Mouse (Mus musculus) limb, embryonic 15.5 days (tissue): Measurements from ENCODE around the gene Apod. TPM values are rescaled to one million over a fixed set of nuclear protein-coding genes. Genes with fewer than 3 reads are reported as not detected.
"Not testable (repeated sequence)": the region's sequence is repeated elsewhere in the genome, so short reads cannot be mapped to it uniquely, and the experiment has no call there.

Source experiments
- ATAC-seq: fragments of 200-750 bp; cut with Nextera tagmentation; 2 replicates; pipeline ENCODE4 v1.8.0; 2017; ENCODE audit warnings: low read depth, moderate TSS enrichment; ENCODE audit not compliant: insufficient number of reproducible peaks, low FRiP score, low TSS enrichment
- H3K27ac ChIP-seq: fragments of 300-500 bp; sonication (generic); 2 replicates; pipeline ENCODE4 v1.5.1; 2015; ENCODE audit warnings: moderate library complexity, mild to moderate bottlenecking, inconsistent platforms
- H3K27me3 ChIP-seq: fragments of 300-500 bp; sonication (generic); 2 replicates; pipeline ENCODE4 v1.6.1; 2015; ENCODE audit warnings: inconsistent platforms
- H3K36me3 ChIP-seq: fragments of 300-500 bp; sonication (generic); 2 replicates; pipeline ENCODE4 v1.6.1; 2015; ENCODE audit warnings: inconsistent platforms
- H3K4me1 ChIP-seq: fragments of 300-500 bp; sonication (generic); 2 replicates; pipeline ENCODE4 v1.6.1; 2015; ENCODE audit warnings: inconsistent platforms
- H3K4me2 ChIP-seq: fragments of 300-500 bp; sonication (generic); 2 replicates; pipeline ENCODE4 v1.6.1; 2015; ENCODE audit warnings: mild to moderate bottlenecking, inconsistent platforms
- H3K4me3 ChIP-seq: fragments of 300-500 bp; sonication (generic); 2 replicates; pipeline ENCODE4 v1.5.1; 2015; ENCODE audit warnings: mild to moderate bottlenecking, inconsistent platforms
- H3K9ac ChIP-seq: fragments of 300-500 bp; sonication (generic); 2 replicates; pipeline ENCODE4 v1.6.1; 2015; ENCODE audit warnings: inconsistent platforms
- H3K9me3 ChIP-seq: fragments of 300-500 bp; sonication (generic); 2 replicates; pipeline ENCODE4 v1.6.1; 2016; ENCODE audit warnings: inconsistent platforms
- WGBS: fragments of 180-500 bp; shearing (Covaris S2); methylation state at CpG from one replicate; pipeline ENCODE4 v1.1.7; 2015; 5-methylcytosine and 5-hydroxymethylcytosine counted together
- polyA plus RNA-seq: library from polyadenylated mRNA; unstranded; fragments of >200 nt; fragmentation: Nextera tagmentation; extraction: Ambion mirVana; gene quantifications from 2 replicates; pipeline ENCODE4 v1.2.1, GENCODE M21; 2015

Apod gene
- polyA plus RNA-seq, 1 experiment from 2014 or later: 97.6 TPM

DNA sequence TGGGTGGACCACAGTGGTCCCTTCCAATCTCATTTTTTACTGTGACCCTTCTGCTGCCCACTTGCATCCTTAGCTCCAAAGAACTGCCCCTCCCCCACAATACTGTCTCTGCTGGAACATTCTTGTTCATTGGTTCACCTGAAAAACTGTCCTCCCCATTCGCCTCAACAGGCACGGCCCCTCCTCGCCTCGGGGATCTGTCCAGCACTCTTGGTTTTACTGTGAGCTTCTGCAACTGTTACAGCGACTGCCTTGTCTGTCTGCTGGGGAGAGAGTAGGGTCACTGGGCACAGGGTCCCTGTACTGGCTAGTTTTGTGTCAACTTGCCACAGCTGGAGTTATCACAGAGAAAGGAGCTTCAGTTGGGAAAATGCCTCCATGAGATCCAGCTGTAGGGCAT lies 24.7 kb upstream of the Apod start:
- ATAC-seq: no peak
- 31% methylated on average over 5 of the region's 5 CpGs for WGBS
- H3K36me3 ChIP-seq: no peaks in the 10 kb centered on the region

GRCm38 (mm10) chr16:31337956-31338355 lies 23.3 kb upstream of the Apod start:
- ATAC-seq: no peak
- no peak overlapping the region for H3K4me3 ChIP-seq
- H3K9me3 ChIP-seq: no peaks in the 10 kb centered on the region
- no peak overlapping the region for H3K27ac ChIP-seq
- no peak overlapping the region for H3K4me2 ChIP-seq
- no peaks in the 10 kb centered on the region for H3K27me3 ChIP-seq
- no peak overlapping the region for H3K9ac ChIP-seq
- H3K4me1 ChIP-seq: peaks cover 4% of the 10 kb centered on the region; the same call in 1 of the 2 replicates
- WGBS: 18% methylated on average over 3 of the region's 3 CpGs
- no peaks in the 10 kb centered on the region for H3K36me3 ChIP-seq

More for the DNA sequence above, 24.7 kb upstream of the Apod start:
- H3K27me3 ChIP-seq: no peaks in the 10 kb centered on the region
- no peak overlapping the region for H3K4me2 ChIP-seq
- no peak overlapping the region for H3K9ac ChIP-seq
- peaks cover 4% of the 10 kb centered on the region; the same call in 1 of the 2 replicates for H3K4me1 ChIP-seq
- no peak overlapping the region for H3K4me3 ChIP-seq
- H3K9me3 ChIP-seq: no peaks in the 10 kb centered on the region
- no peak overlapping the region for H3K27ac ChIP-seq

GRCm38 (mm10) chr16:31334796-31335195 lies 20.2 kb upstream of the Apod start:
- ATAC-seq: no peak
- Histone ChIP-seq H3K9ac (no peak overlapping the region), H3K9me3 (no peaks in the 10 kb centered on the region), H3K27ac (no peak overlapping the region), H3K4me1 (peaks cover 3% of the 10 kb centered on the region; the same call in 1 of the 2 replicates), H3K36me3 (no peaks in the 10 kb centered on the region), H3K4me2 (no peak overlapping the region), H3K27me3 (no peaks in the 10 kb centered on the region), H3K4me3 (no peak overlapping the region)
- WGBS: 34% methylated on average over 5 of the region's 5 CpGs

DNA sequence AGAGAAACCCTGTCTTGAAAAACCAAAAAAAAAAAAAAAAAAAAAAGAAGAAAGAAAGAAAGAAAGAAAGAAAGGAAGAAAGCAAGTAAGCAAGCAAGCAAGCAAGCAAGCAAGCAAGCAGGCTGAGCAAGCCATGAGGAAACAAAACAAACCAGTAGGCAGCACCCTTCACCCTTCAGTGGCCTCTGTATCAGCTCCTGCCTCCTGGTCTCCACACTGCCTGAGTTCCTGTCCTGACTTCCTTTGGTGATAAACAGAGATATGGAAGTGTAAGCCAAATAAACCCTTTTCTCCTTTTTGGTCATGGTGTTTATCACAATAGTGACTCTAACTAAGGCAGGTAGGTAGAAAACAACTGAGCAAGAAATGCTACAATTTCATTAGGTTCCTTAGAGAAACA lies 18.0 kb upstream of the Apod start:
- no peak for ATAC-seq
- no peaks in the 10 kb centered on the region for H3K9me3 ChIP-seq

DNA sequence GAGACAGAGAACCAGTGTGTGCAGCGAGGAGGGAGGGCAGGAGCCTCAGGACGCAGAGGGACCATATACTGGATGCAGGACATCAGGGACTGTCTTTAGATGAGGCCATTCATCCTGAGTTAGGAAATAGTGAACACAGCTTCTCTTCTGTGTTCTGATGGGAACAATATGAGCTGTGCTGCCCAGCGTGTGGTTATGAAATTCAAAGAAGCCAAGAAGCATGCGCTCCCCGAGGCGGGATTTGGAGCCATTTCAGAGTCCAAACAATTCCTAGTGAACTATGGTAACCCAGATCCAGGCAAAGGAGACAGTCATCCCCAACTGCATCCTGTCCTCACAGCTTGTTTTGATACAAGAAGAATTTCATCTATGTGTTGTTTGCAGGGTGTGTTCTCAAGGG lies 16.4 kb upstream of the Apod start:
- not testable (repeated sequence) for H3K9me3 ChIP-seq, ATAC-seq, H3K4me1 ChIP-seq, H3K27ac ChIP-seq, H3K9ac ChIP-seq, H3K36me3 ChIP-seq, H3K27me3 ChIP-seq, H3K4me2 ChIP-seq, H3K4me3 ChIP-seq
- WGBS: 64% methylated on average over 6 of the region's 6 CpGs

More for the DNA sequence above, 18.0 kb upstream of the Apod start:
- Histone ChIP-seq H3K27ac (no peak overlapping the region), H3K9ac (no peak overlapping the region), H3K4me3 (no peak overlapping the region), H3K4me1 (no peaks in the 10 kb centered on the region), H3K27me3 (no peaks in the 10 kb centered on the region), H3K36me3 (no peaks in the 10 kb centered on the region), H3K4me2 (no peak overlapping the region)

DNA sequence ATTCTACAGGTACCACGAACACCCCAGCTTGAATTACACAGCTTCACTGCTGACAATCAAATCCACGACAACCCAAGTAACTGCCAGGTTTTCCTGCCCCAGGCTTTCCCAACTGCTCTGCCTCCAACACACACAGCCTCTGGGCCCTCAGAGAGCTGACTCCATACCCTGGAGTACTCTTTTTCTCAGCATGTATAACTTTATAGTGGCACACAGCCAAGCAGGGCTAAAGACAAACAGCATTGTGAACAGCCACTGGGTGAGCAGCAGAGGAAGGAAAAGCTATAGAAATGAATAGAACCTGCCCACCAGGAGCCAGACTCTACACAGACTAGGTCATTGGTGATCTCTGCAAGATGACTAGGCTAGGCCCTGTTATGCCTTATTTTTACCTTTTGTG lies 15.1 kb upstream of the Apod start:
- Histone ChIP-seq H3K4me3 (no peak overlapping the region), H3K9ac (no peak overlapping the region), H3K36me3 (no peaks in the 10 kb centered on the region), H3K9me3 (no peaks in the 10 kb centered on the region), H3K4me1 (peaks cover 5% of the 10 kb centered on the region; the same call in 1 of the 2 replicates), H3K4me2 (no peak overlapping the region), H3K27me3 (no peaks in the 10 kb centered on the region), H3K27ac (no peak overlapping the region)
- WGBS: 53% methylated on average over 2 of the region's 2 CpGs
- no peak for ATAC-seq

DNA sequence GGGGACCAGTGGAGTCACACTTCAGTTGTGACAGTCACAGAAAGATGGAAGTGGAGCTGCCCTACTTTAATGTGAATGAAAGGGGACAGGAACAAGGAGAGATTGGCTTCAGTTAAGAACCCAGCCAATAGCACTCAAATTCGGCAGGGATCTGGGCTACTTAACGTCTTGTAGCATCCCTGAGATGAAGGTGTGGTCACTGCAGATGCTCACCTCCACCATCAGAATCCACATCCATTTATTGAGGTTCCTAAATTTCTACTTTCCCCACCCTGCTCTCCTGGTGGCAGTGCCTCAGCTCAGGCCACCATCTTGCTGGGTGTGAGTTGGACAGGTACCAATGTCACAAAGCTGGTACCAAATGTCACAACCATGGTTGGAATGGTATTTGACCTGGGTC lies 13.3 kb upstream of the Apod start:
- 89% methylated on average over 2 of the region's 2 CpGs for WGBS
- no peak overlapping the region for H3K4me3 ChIP-seq
- ATAC-seq: no peak
- peaks cover 5% of the 10 kb centered on the region; the same call in 1 of the 2 replicates for H3K4me1 ChIP-seq
- H3K27me3 ChIP-seq: no peaks in the 10 kb centered on the region
- no peak overlapping the region for H3K4me2 ChIP-seq
- H3K27ac ChIP-seq: no peak overlapping the region
- no peaks in the 10 kb centered on the region for H3K9me3 ChIP-seq
- no peaks in the 10 kb centered on the region for H3K36me3 ChIP-seq
- no peak overlapping the region for H3K9ac ChIP-seq

DNA sequence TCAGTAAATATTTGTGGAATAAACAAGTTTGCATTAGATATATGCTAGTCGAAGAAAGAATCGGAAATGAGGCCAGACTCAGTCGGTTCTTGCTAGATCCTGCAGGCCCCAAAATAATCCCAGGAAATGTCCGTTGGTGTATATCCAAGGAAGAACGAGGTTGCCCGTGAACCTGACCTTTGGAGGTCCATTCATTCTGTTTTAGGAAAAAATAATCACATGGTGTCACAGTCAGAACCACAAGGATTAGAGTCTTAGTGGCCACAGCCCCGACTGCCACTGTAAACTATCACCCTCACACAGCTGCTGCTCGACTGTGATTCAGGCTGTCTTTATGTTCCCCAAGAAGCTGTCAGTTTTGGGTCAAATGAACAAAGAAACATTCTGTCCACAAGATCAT lies 12.8 kb upstream of the Apod start:
- Histone ChIP-seq H3K36me3 (no peaks in the 10 kb centered on the region), H3K4me3 (no peak overlapping the region), H3K27ac (no peak overlapping the region), H3K4me1 (peaks cover 5% of the 10 kb centered on the region; the same call in 1 of the 2 replicates), H3K9ac (no peak overlapping the region), H3K9me3 (no peaks in the 10 kb centered on the region), H3K4me2 (no peak overlapping the region), H3K27me3 (no peaks in the 10 kb centered on the region)
- no peak for ATAC-seq
- WGBS: 74% methylated on average over 8 of the region's 8 CpGs

DNA sequence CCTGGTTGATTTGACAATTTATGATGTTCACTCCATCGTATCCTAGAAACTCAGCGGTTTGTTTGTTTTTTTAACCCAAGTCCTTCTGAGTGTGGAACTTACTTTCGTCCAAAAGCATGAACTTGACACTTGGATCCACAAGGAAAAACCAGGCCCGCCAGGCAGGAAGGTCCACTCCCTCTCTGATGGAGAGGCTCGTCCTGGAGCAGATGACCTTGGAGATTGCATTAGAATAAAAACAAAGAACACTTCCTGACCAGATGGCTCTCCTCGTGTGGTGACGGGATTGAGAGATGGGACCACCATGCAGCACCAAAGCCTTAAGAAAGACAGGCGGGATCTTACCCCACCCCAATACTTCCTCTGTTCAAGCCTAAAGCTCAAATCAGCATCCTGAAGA lies 12.1 kb upstream of the Apod start:
- WGBS: 62% methylated on average over 8 of the region's 8 CpGs
- peaks cover 5% of the 10 kb centered on the region; the same call in 1 of the 2 replicates for H3K4me1 ChIP-seq
- no peaks in the 10 kb centered on the region for H3K27me3 ChIP-seq
- no peak overlapping the region for H3K4me2 ChIP-seq
- no peaks in the 10 kb centered on the region for H3K9me3 ChIP-seq
- H3K4me3 ChIP-seq: no peak overlapping the region
- H3K36me3 ChIP-seq: no peaks in the 10 kb centered on the region
- no peak for ATAC-seq
- H3K9ac ChIP-seq: no peak overlapping the region
- no peak overlapping the region for H3K27ac ChIP-seq

DNA sequence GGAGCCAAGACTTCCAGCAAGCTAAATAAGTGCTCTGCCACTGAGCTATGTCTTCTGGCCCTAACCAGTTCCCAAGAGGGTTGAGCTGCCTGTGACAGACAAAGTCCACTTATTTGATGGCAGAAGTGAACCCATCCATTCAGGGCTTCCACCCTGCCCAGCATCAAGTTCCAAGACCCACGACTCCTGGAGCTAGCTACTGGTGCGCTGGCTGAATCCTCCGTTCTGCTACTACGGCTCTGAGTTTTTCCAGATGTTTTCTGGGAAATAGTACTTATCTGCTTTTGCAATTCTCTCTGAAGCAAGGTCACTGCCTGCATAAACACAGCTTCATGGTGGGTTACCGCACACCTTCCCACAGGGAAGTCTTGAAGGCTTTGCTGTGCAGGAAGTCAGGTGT lies 11.4 kb upstream of the Apod start:
- Histone ChIP-seq H3K9ac (no peak overlapping the region), H3K4me1 (peaks cover 5% of the 10 kb centered on the region; the same call in 1 of the 2 replicates), H3K9me3 (no peaks in the 10 kb centered on the region), H3K27ac (no peak overlapping the region; the same call in 1 of the 2 replicates), H3K36me3 (no peaks in the 10 kb centered on the region), H3K4me3 (no peak overlapping the region), H3K4me2 (no peak overlapping the region), H3K27me3 (no peaks in the 10 kb centered on the region)
- 46% methylated on average over 5 of the region's 5 CpGs for WGBS
- no peak for ATAC-seq

GRCm38 (mm10) chr16:31325120-31325519 lies 10.5 kb upstream of the Apod start:
- H3K4me3 ChIP-seq: no peak overlapping the region
- H3K9me3 ChIP-seq: no peaks in the 10 kb centered on the region
- no peak for ATAC-seq
- H3K36me3 ChIP-seq: no peaks in the 10 kb centered on the region
- H3K4me1 ChIP-seq: peaks cover 5% of the 10 kb centered on the region; the same call in 1 of the 2 replicates
- H3K27me3 ChIP-seq: no peaks in the 10 kb centered on the region
- no peak overlapping the region for H3K27ac ChIP-seq
- WGBS: 94% methylated on average over 14 of the region's 14 CpGs
- no peak overlapping the region for H3K9ac ChIP-seq
- H3K4me2 ChIP-seq: no peak overlapping the region

DNA sequence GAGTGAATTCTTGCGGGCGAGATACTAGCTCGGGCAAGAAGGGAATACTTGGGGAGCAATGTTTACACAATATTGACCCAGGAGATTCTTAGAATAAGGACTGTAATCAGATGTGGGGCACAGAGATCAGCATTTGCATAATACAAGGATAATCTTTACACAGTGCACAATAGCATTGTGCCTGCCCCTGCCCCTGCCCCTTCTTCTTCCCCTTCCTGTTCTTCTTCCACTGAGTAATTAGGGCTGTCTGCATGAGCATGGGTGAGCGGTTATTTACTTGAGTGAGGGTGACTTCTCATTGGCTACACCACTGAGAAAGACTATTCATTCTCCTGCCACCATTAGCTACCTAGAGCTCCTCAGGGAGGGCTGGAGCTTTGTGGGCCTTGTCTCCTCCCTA lies 6.9 kb upstream of the Apod start:
- H3K9me3 ChIP-seq: no peaks in the 10 kb centered on the region
- no peak overlapping the region for H3K4me2 ChIP-seq
- WGBS: 86% methylated on average over 4 of the region's 4 CpGs
- H3K4me1 ChIP-seq: peaks cover 17% of the 10 kb centered on the region; the same call in 1 of the 2 replicates
- no peaks in the 10 kb centered on the region for H3K27me3 ChIP-seq
- H3K9ac ChIP-seq: no peak overlapping the region
- H3K27ac ChIP-seq: no peak overlapping the region
- no peaks in the 10 kb centered on the region for H3K36me3 ChIP-seq
- H3K4me3 ChIP-seq: no peak overlapping the region
- ATAC-seq: no peak

DNA sequence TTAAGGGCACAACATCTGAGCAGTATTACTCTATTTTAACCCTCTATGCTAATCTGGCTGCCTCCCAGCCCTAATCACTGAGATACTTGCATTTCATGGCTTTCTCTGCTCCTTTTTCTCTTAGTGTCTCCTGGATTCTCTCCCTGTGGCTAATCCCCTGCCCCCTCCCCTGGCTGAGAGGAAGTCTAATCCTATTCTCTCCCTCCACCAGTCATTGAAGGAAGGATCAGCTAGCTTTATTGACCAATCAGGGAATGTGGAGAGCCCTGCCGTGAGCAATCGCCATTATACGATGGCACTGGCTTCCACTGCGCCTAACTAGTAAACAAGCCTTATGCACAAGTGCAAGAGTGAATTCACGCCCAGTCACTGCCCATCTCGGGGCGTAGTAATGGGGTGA lies 6.3 kb upstream of the Apod start:
- no peak for ATAC-seq
- H3K9ac ChIP-seq: no peak overlapping the region
- 76% methylated on average over 7 of the region's 7 CpGs for WGBS
- no peak overlapping the region for H3K4me3 ChIP-seq
- H3K27me3 ChIP-seq: no peaks in the 10 kb centered on the region
- H3K36me3 ChIP-seq: no peaks in the 10 kb centered on the region
- no peaks in the 10 kb centered on the region for H3K9me3 ChIP-seq
- peaks cover 19% of the 10 kb centered on the region; the same call in 1 of the 2 replicates for H3K4me1 ChIP-seq
- H3K27ac ChIP-seq: no peak overlapping the region
- no peak overlapping the region for H3K4me2 ChIP-seq
